Mouse (Mus musculus) stomach, embryonic 16.5 days (tissue): ENCODE measurements around the gene Rubcnl. TPM values are rescaled to one million over a fixed set of nuclear protein-coding genes. Genes with fewer than 3 reads are reported as not detected.

Source experiments
- ATAC-seq: fragments of 200-750 bp; cut with Nextera tagmentation; 2 replicates; pipeline ENCODE4 v1.8.0; 2017; ENCODE audit warnings: moderate number of reproducible peaks, moderate TSS enrichment; ENCODE audit not compliant: insufficient read depth, low FRiP score
- H3K27ac ChIP-seq: fragments of 300-500 bp; sonication (generic); 2 replicates; pipeline ENCODE4 v1.5.1; 2014; ENCODE audit warnings: low read length
- H3K27me3 ChIP-seq: fragments of 300-500 bp; sonication (generic); 2 replicates; pipeline ENCODE4 v1.6.1; 2014; ENCODE audit warnings: low read length, control low read depth, mixed read lengths; ENCODE audit not compliant: control insufficient read depth, insufficient read depth
- H3K36me3 ChIP-seq: fragments of 300-500 bp; sonication (generic); 2 replicates; pipeline ENCODE4 v1.6.1; 2014; ENCODE audit warnings: low read length; ENCODE audit not compliant: control insufficient read depth, insufficient read depth
- H3K4me1 ChIP-seq: fragments of 300-500 bp; sonication (generic); 2 replicates; pipeline ENCODE4 v1.6.1; 2014; ENCODE audit warnings: low read length, control low read depth, mixed read lengths; ENCODE audit not compliant: control insufficient read depth, insufficient read depth
- H3K4me2 ChIP-seq: fragments of 300-500 bp; sonication (generic); 2 replicates; pipeline ENCODE4 v1.6.1; 2014; ENCODE audit warnings: low read depth, low read length, mixed read lengths
- H3K4me3 ChIP-seq: fragments of 300-500 bp; sonication (generic); replicated peaks from 2 replicates; pipeline ENCODE4 v1.5.1; 2014; ENCODE audit warnings: mild to moderate bottlenecking, low read length
- H3K9ac ChIP-seq: fragments of 300-500 bp; sonication (generic); 2 replicates; pipeline ENCODE4 v1.6.1; 2014; ENCODE audit warnings: low read length
- H3K9me3 ChIP-seq: fragments of 300-500 bp; sonication (generic); replicated peaks from 2 replicates; pipeline ENCODE4 v1.6.1; 2016; ENCODE audit warnings: low read length, control low read depth; ENCODE audit not compliant: control insufficient read depth
- WGBS: fragments of 180-500 bp; shearing (Covaris S2); extraction: QIAGEN DNeasy Blood & Tissue Kit; methylation state at CpG from one replicate; pipeline ENCODE4 v1.1.7; 2014; 5-methylcytosine and 5-hydroxymethylcytosine counted together
- polyA plus RNA-seq: library from polyadenylated mRNA; unstranded; fragments of >200 nt; fragmentation: Nextera tagmentation; extraction: Ambion mirVana; gene quantifications from 2 replicates; pipeline ENCODE4 v1.2.1, GENCODE M21; 2015

Gene Rubcnl
- polyA plus RNA-seq, result 0.49 and 0.66 TPM in 2 replicates

GRCm38 (mm10) chr14:75015856-75016714, at the start of gene Rubcnl:
Rubcnl (plus strand) TSS chr14:75016027.
- Histone ChIP-seq H3K9me3 (no peaks in the 10 kb centered on the region), H3K36me3 (no peaks in the 10 kb centered on the region), H3K4me1 (no peaks in the 10 kb centered on the region), H3K27ac (no peak within 1 kb of the TSS), H3K9ac (peak within 1 kb of the TSS; percentile 63), H3K4me3 (peak within 1 kb of the TSS; percentile 54), H3K4me2 (peak within 1 kb of the TSS; percentile 96), H3K27me3 (no peaks in the 10 kb centered on the region)
- WGBS, result 1% methylated on average over 49 of the region's 49 CpGs
- ATAC-seq, result peak; percentile 58

- Histone ChIP-seq H3K9me3 (no peaks in the 10 kb centered on the region), H3K4me1 (0 out of 2 replicates have a peak, but pooled peaks cover 4% of the 10 kb centered on the region), H3K27me3 (no peaks in the 10 kb centered on the region), H3K27ac (no peak overlapping the region), H3K36me3 (no peaks in the 10 kb centered on the region), H3K4me2 (no peak overlapping the region), H3K4me3 (no peak overlapping the region), H3K9ac (no peak overlapping the region)
- no peak for ATAC-seq
- WGBS, result 24% methylated on average over 3 of the region's 3 CpGs
Observed at GRCm38 (mm10) chr14:74972216-74972615, 43.6 kb upstream of the Rubcnl start.

- H3K36me3 ChIP-seq, result no peaks in the 10 kb centered on the region
- no peaks in the 10 kb centered on the region for H3K9me3 ChIP-seq
- H3K4me2 ChIP-seq, result no peak overlapping the region
- no peak overlapping the region for H3K27ac ChIP-seq
- no peak for ATAC-seq
- H3K4me1 ChIP-seq, result 0 out of 2 replicates have a peak, but pooled peaks cover 4% of the 10 kb centered on the region
- no peaks in the 10 kb centered on the region for H3K27me3 ChIP-seq
- H3K4me3 ChIP-seq, result no peak overlapping the region
- WGBS, result 82% methylated on average over 5 of the region's 5 CpGs
- H3K9ac ChIP-seq, result no peak overlapping the region
Observed at GRCm38 (mm10) chr14:74972687-74973086, 43.1 kb upstream of the Rubcnl start.

GRCm38 (mm10) chr14:74974136-74974651, 41.6 kb upstream of the Rubcnl start:
- no peak overlapping the region for H3K4me3 ChIP-seq
- H3K4me1 ChIP-seq, result 0 out of 2 replicates have a peak, but pooled peaks cover 4% of the 10 kb centered on the region
- no peaks in the 10 kb centered on the region for H3K27me3 ChIP-seq
- H3K9ac ChIP-seq, result no peak overlapping the region
- WGBS, result 63% methylated on average over 10 of the region's 10 CpGs
- no peaks in the 10 kb centered on the region for H3K9me3 ChIP-seq
- peak overlapping the region; percentile 36; the same call in 1 of the 2 replicates for H3K27ac ChIP-seq
- H3K36me3 ChIP-seq, result no peaks in the 10 kb centered on the region
- no peak for ATAC-seq
- no peak overlapping the region for H3K4me2 ChIP-seq

- no peaks in the 10 kb centered on the region for H3K9me3 ChIP-seq
- no peak overlapping the region for H3K27ac ChIP-seq
- H3K4me1 ChIP-seq, result 0 out of 2 replicates have a peak, but pooled peaks cover 4% of the 10 kb centered on the region
- no peak for ATAC-seq
- no peaks in the 10 kb centered on the region for H3K27me3 ChIP-seq
- no peak overlapping the region; the same call in 1 of the 2 replicates for H3K9ac ChIP-seq
- H3K4me2 ChIP-seq, result no peak overlapping the region
- no peaks in the 10 kb centered on the region for H3K36me3 ChIP-seq
- 79% methylated on average over 6 of the region's 6 CpGs for WGBS
- H3K4me3 ChIP-seq, result no peak overlapping the region
Observed at GRCm38 (mm10) chr14:74976972-74977371, 38.9 kb upstream of the Rubcnl start.

- Histone ChIP-seq H3K9me3 (no peaks in the 10 kb centered on the region), H3K4me1 (no peaks in the 10 kb centered on the region), H3K4me2 (no peak overlapping the region), H3K27ac (no peak overlapping the region), H3K4me3 (no peak overlapping the region), H3K36me3 (no peaks in the 10 kb centered on the region), H3K27me3 (no peaks in the 10 kb centered on the region), H3K9ac (no peak overlapping the region)
- ATAC-seq, result no peak
- 41% methylated on average over 3 of the region's 3 CpGs for WGBS
Observed at GRCm38 (mm10) chr14:74981016-74981415, 34.8 kb upstream of the Rubcnl start.

GRCm38 (mm10) chr14:74983079-74983478, 32.7 kb upstream of the Rubcnl start:
- H3K4me2 ChIP-seq, result no peak overlapping the region
- H3K36me3 ChIP-seq, result no peaks in the 10 kb centered on the region
- H3K9me3 ChIP-seq, result no peaks in the 10 kb centered on the region
- H3K4me3 ChIP-seq, result no peak overlapping the region
- H3K27ac ChIP-seq, result no peak overlapping the region
- WGBS, result 76% methylated on average over 5 of the region's 5 CpGs
- H3K4me1 ChIP-seq, result no peaks in the 10 kb centered on the region
- H3K27me3 ChIP-seq, result no peaks in the 10 kb centered on the region
- no peak overlapping the region for H3K9ac ChIP-seq
- no peak for ATAC-seq

GRCm38 (mm10) chr14:74984817-74985391, 30.9 kb upstream of the Rubcnl start:
- H3K27ac ChIP-seq, result no peak overlapping the region
- WGBS, result 71% methylated on average over 7 of the region's 7 CpGs
- no peaks in the 10 kb centered on the region for H3K9me3 ChIP-seq
- no peak for ATAC-seq
- no peak overlapping the region for H3K4me2 ChIP-seq
- H3K4me1 ChIP-seq, result no peaks in the 10 kb centered on the region
- H3K36me3 ChIP-seq, result no peaks in the 10 kb centered on the region
- H3K27me3 ChIP-seq, result no peaks in the 10 kb centered on the region
- no peak overlapping the region for H3K9ac ChIP-seq
- H3K4me3 ChIP-seq, result no peak overlapping the region

- no peak for ATAC-seq
- H3K27ac ChIP-seq, result no peak overlapping the region
- H3K4me1 ChIP-seq, result no peaks in the 10 kb centered on the region
- H3K27me3 ChIP-seq, result no peaks in the 10 kb centered on the region
- H3K4me2 ChIP-seq, result no peak overlapping the region
- no peak overlapping the region for H3K4me3 ChIP-seq
- H3K36me3 ChIP-seq, result no peaks in the 10 kb centered on the region
- 43% methylated on average over 4 of the region's 4 CpGs for WGBS
- no peak overlapping the region for H3K9ac ChIP-seq
- no peaks in the 10 kb centered on the region for H3K9me3 ChIP-seq
Observed at GRCm38 (mm10) chr14:74985658-74986057, 30.2 kb upstream of the Rubcnl start.
